Mouse (Mus musculus) neural tube, embryonic 15.5 days (tissue): ENCODE measurements around the gene Tmem181a. TPM values are rescaled to one million over a fixed set of nuclear protein-coding genes. Genes with fewer than 3 reads are reported as not detected.
"Not testable (repeated sequence)": the region's sequence is repeated elsewhere in the genome, so short reads cannot be mapped to it uniquely, and the experiment has no call there.

Experiments used
- ATAC-seq: fragments of 200-750 bp; cut with Nextera tagmentation; 2 replicates; pipeline ENCODE4 v1.8.0; 2017; ENCODE audit warnings: mild to moderate bottlenecking, moderate TSS enrichment, moderate library complexity; ENCODE audit not compliant: low FRiP score
- H3K27ac ChIP-seq: fragments of 300-500 bp; sonication (generic); replicated peaks from 2 replicates; pipeline ENCODE4 v1.5.1; 2015; ENCODE audit warnings: mild to moderate bottlenecking, inconsistent platforms
- H3K27me3 ChIP-seq: fragments of 300-500 bp; sonication (generic); replicated peaks from 2 replicates; pipeline ENCODE4 v1.6.1; 2015; ENCODE audit warnings: inconsistent platforms
- H3K36me3 ChIP-seq: fragments of 300-500 bp; sonication (generic); 2 replicates; pipeline ENCODE4 v1.6.1; 2015; ENCODE audit warnings: inconsistent platforms
- H3K4me1 ChIP-seq: fragments of 300-500 bp; sonication (generic); 2 replicates; pipeline ENCODE4 v1.6.1; 2015; ENCODE audit warnings: inconsistent platforms
- H3K4me2 ChIP-seq: fragments of 300-500 bp; sonication (generic); 2 replicates; pipeline ENCODE4 v1.6.1; 2015; ENCODE audit warnings: inconsistent platforms, mild to moderate bottlenecking, moderate library complexity
- H3K4me3 ChIP-seq: fragments of 300-500 bp; sonication (generic); replicated peaks from 2 replicates; pipeline ENCODE4 v1.5.1; 2015; ENCODE audit warnings: mild to moderate bottlenecking, inconsistent platforms
- H3K9ac ChIP-seq: fragments of 300-500 bp; sonication (generic); replicated peaks from 2 replicates; pipeline ENCODE4 v1.6.1; 2015; ENCODE audit warnings: mild to moderate bottlenecking, inconsistent platforms
- H3K9me3 ChIP-seq: fragments of 300-500 bp; sonication (generic); replicated peaks from 2 replicates; pipeline ENCODE4 v1.6.1; 2016; ENCODE audit warnings: inconsistent platforms
- WGBS: fragments of 180-500 bp; shearing (Covaris S2); methylation state at CpG from one replicate; pipeline ENCODE4 v1.1.7; 2015; ENCODE audit warnings: mixed read lengths; 5-methylcytosine and 5-hydroxymethylcytosine counted together
- polyA plus RNA-seq: library from polyadenylated mRNA; unstranded; fragments of >200 nt; fragmentation: Nextera tagmentation; extraction: Ambion mirVana; gene quantifications from 2 replicates; pipeline ENCODE4 v1.2.1, GENCODE M21; 2015

Gene Tmem181a
- polyA plus RNA-seq, 1 experiment from 2014 or later: 53.6 TPM

- H3K9ac ChIP-seq, H3K27ac ChIP-seq, H3K4me2 ChIP-seq, H3K27me3 ChIP-seq, H3K4me1 ChIP-seq, H3K9me3 ChIP-seq, ATAC-seq, H3K36me3 ChIP-seq, H3K4me3 ChIP-seq: not testable (repeated sequence)
- WGBS: no CpG with 5 or more reads among the region's 12 CpGs
Observed at GRCm38 (mm10) chr17:6342606-6343294, 86.1 kb downstream of the Tmem181a start.

- not testable (repeated sequence) for H3K36me3 ChIP-seq, H3K4me2 ChIP-seq
- 90% methylated on average over 10 of the region's 10 CpGs for WGBS
Observed at GRCm38 (mm10) chr17:6355256-6355655, 98.6 kb downstream of the Tmem181a start.

More at GRCm38 (mm10) chr17:6355256-6355655, 98.6 kb downstream of the Tmem181a start:
- not testable (repeated sequence) for H3K9ac ChIP-seq, H3K27me3 ChIP-seq, H3K4me1 ChIP-seq, H3K27ac ChIP-seq, H3K4me3 ChIP-seq, H3K9me3 ChIP-seq, ATAC-seq

Other genes starting within 250 kb of the Tmem181a start
- gene Serac1, start 177.1 kb upstream of the Tmem181a start, polyA plus RNA-seq: 12.3 and 13.1 TPM in 2 replicates
- gene Gtf2h5, start 177.1 kb upstream of the Tmem181a start, polyA plus RNA-seq: 220 TPM in 2 replicates
- 116 and 122 TPM in 2 replicates for gene Tulp4, start 150.4 kb upstream of the Tmem181a start, polyA plus RNA-seq
- 47.5 and 54.2 TPM in 2 replicates for gene Dynlt1a, start 60.6 kb downstream of the Tmem181a start, polyA plus RNA-seq
- 1,064 and 1,207 TPM in 2 replicates for gene Dynlt1b, start 173.3 kb downstream of the Tmem181a start, polyA plus RNA-seq